Mouse (Mus musculus): Measurements from ENCODE around the gene Serpine1. TPM values are rescaled to one million over a fixed set of nuclear protein-coding genes. Genes with fewer than 3 reads are reported as not detected.

Serpine1 gene
- polyA plus RNA-seq, 1 experiment from 2014 or later: 0.51 TPM

- Histone ChIP-seq H3K4me1 (peaks cover 14% of the 10 kb centered on the region), H3K9me3 (no peaks in the 10 kb centered on the region), H3K27me3 (ENCODE audit: insufficient read depth, poor library complexity, severe bottlenecking) (no peaks in the 10 kb centered on the region), H3K36me3 (peaks cover 40% of the 10 kb centered on the region), H3K27ac (no peak overlapping the region), H3K4me3 (no peak overlapping the region)
- 95% methylated on average over 7 of the region's 7 CpGs for WGBS
- no peak for DNase-seq (ENCODE audit: low spot score)
Measured at GRCm38 (mm10) chr5:137043997-137044396, 28.1 kb downstream of the Serpine1 start.

- Histone ChIP-seq H3K36me3 (peaks cover 65% of the 10 kb centered on the region), H3K4me3 (no peak overlapping the region), H3K27me3 (ENCODE audit: insufficient read depth, poor library complexity, severe bottlenecking) (no peaks in the 10 kb centered on the region), H3K27ac (no peak overlapping the region), H3K4me1 (peaks cover 14% of the 10 kb centered on the region), H3K9me3 (no peaks in the 10 kb centered on the region)
- DNase-seq (ENCODE audit: low spot score): no peak
- 84% methylated on average over 10 of the region's 10 CpGs for WGBS
Measured at GRCm38 (mm10) chr5:137041442-137041841, 30.6 kb downstream of the Serpine1 start.

- peaks cover 81% of the 10 kb centered on the region for H3K36me3 ChIP-seq
- 94% methylated on average over 10 of the region's 10 CpGs for WGBS
Measured at GRCm38 (mm10) chr5:137039453-137039852, 32.6 kb downstream of the Serpine1 start.

GRCm38 (mm10) chr5:137036211-137036610, 35.9 kb downstream of the Serpine1 start:
- peaks cover 62% of the 10 kb centered on the region for H3K36me3 ChIP-seq
- WGBS: 78% methylated on average over 13 of the region's 13 CpGs
- no peak overlapping the region for H3K4me3 ChIP-seq
- H3K27me3 ChIP-seq (ENCODE audit: insufficient read depth, poor library complexity, severe bottlenecking): peaks cover 35% of the 10 kb centered on the region
- H3K4me1 ChIP-seq: peaks cover 23% of the 10 kb centered on the region
- H3K27ac ChIP-seq: no peak overlapping the region
- no peak for DNase-seq (ENCODE audit: low spot score)
- H3K9me3 ChIP-seq: no peaks in the 10 kb centered on the region

More at GRCm38 (mm10) chr5:137039453-137039852, 32.6 kb downstream of the Serpine1 start:
- no peaks in the 10 kb centered on the region for H3K4me1 ChIP-seq
- peaks cover 9% of the 10 kb centered on the region; the same call in 1 of the 2 replicates for H3K27me3 ChIP-seq (ENCODE audit: insufficient read depth, poor library complexity, severe bottlenecking)
- H3K4me3 ChIP-seq: no peak overlapping the region
- H3K9me3 ChIP-seq: no peaks in the 10 kb centered on the region
- no peak overlapping the region for H3K27ac ChIP-seq
- no peak for DNase-seq (ENCODE audit: low spot score)

GRCm38 (mm10) chr5:137032641-137033074, 39.4 kb downstream of the Serpine1 start:
- Histone ChIP-seq H3K4me3 (peak overlapping the region; percentile 62), H3K4me1 (peaks cover 41% of the 10 kb centered on the region), H3K27ac (no peak overlapping the region), H3K9me3 (no peaks in the 10 kb centered on the region), H3K36me3 (peaks cover 28% of the 10 kb centered on the region), H3K27me3 (ENCODE audit: insufficient read depth, poor library complexity, severe bottlenecking) (peaks cover 69% of the 10 kb centered on the region)
- DNase-seq (ENCODE audit: low spot score): peak; percentile 98
- WGBS: under 1% methylated on average over 48 of the region's 49 CpGs

- H3K36me3 ChIP-seq: peaks cover 22% of the 10 kb centered on the region
- WGBS: 3% methylated on average over 32 of the region's 33 CpGs
- H3K9me3 ChIP-seq: no peaks in the 10 kb centered on the region
- no peak for DNase-seq (ENCODE audit: low spot score)
- H3K27ac ChIP-seq: no peak overlapping the region
- peaks cover 75% of the 10 kb centered on the region for H3K27me3 ChIP-seq (ENCODE audit: insufficient read depth, poor library complexity, severe bottlenecking)
- peaks cover 41% of the 10 kb centered on the region for H3K4me1 ChIP-seq
- peak overlapping the region; percentile 62 for H3K4me3 ChIP-seq
Measured at GRCm38 (mm10) chr5:137032033-137032421, 40.0 kb downstream of the Serpine1 start.

- Histone ChIP-seq H3K27ac (no peak overlapping the region), H3K4me1 (peaks cover 41% of the 10 kb centered on the region), H3K9me3 (no peaks in the 10 kb centered on the region), H3K27me3 (ENCODE audit: insufficient read depth, poor library complexity, severe bottlenecking) (peaks cover 82% of the 10 kb centered on the region), H3K36me3 (peaks cover 15% of the 10 kb centered on the region), H3K4me3 (peak overlapping the region; percentile 62)
- peak; percentile 78 for DNase-seq (ENCODE audit: low spot score)
- WGBS: 2% methylated on average over 78 of the region's 78 CpGs
Measured at GRCm38 (mm10) chr5:137031076-137032032, 40.7 kb downstream of the Serpine1 start.

- Histone ChIP-seq H3K27ac (no peak overlapping the region), H3K4me3 (peak overlapping the region; percentile 54), H3K27me3 (ENCODE audit: insufficient read depth, poor library complexity, severe bottlenecking) (peaks cover 91% of the 10 kb centered on the region), H3K4me1 (peaks cover 41% of the 10 kb centered on the region), H3K9me3 (no peaks in the 10 kb centered on the region), H3K36me3 (peaks cover 6% of the 10 kb centered on the region; the same call in 1 of the 2 replicates)
- DNase-seq (ENCODE audit: low spot score): no peak
- 16% methylated on average over 22 of the region's 22 CpGs for WGBS
Measured at GRCm38 (mm10) chr5:137030416-137030810, 41.7 kb downstream of the Serpine1 start.

- H3K4me3 ChIP-seq: peak overlapping the region; percentile 54
- peak; percentile 98 for DNase-seq (ENCODE audit: low spot score)
- H3K9me3 ChIP-seq: no peaks in the 10 kb centered on the region
- WGBS: under 1% methylated on average over 52 of the region's 52 CpGs
- peaks cover 91% of the 10 kb centered on the region for H3K27me3 ChIP-seq (ENCODE audit: insufficient read depth, poor library complexity, severe bottlenecking)
- H3K27ac ChIP-seq: no peak overlapping the region
- peaks cover 41% of the 10 kb centered on the region for H3K4me1 ChIP-seq
- no peaks in the 10 kb centered on the region for H3K36me3 ChIP-seq
Measured at GRCm38 (mm10) chr5:137029643-137030415, 42.2 kb downstream of the Serpine1 start.

- Histone ChIP-seq H3K4me1 (peaks cover 41% of the 10 kb centered on the region), H3K27ac (no peak overlapping the region)
Measured at GRCm38 (mm10) chr5:137029273-137029585, 42.8 kb downstream of the Serpine1 start.

GRCm38 (mm10) chr5:137028561-137029272, 43.4 kb downstream of the Serpine1 start:
- peaks cover 92% of the 10 kb centered on the region for H3K27me3 ChIP-seq (ENCODE audit: insufficient read depth, poor library complexity, severe bottlenecking)
- peaks cover 41% of the 10 kb centered on the region for H3K4me1 ChIP-seq
- DNase-seq (ENCODE audit: low spot score): no peak
- H3K9me3 ChIP-seq: no peaks in the 10 kb centered on the region
- peak overlapping the region; percentile 54 for H3K4me3 ChIP-seq
- 5% methylated on average over 28 of the region's 29 CpGs for WGBS
- H3K36me3 ChIP-seq: no peaks in the 10 kb centered on the region
- H3K27ac ChIP-seq: no peak overlapping the region

More at GRCm38 (mm10) chr5:137029273-137029585, 42.8 kb downstream of the Serpine1 start:
- Histone ChIP-seq H3K4me3 (peak overlapping the region; percentile 54), H3K9me3 (no peaks in the 10 kb centered on the region), H3K27me3 (ENCODE audit: insufficient read depth, poor library complexity, severe bottlenecking) (peaks cover 92% of the 10 kb centered on the region), H3K36me3 (no peaks in the 10 kb centered on the region)
- no peak for DNase-seq (ENCODE audit: low spot score)
- WGBS: 2% methylated on average over 8 of the region's 8 CpGs

GRCm38 (mm10) chr5:137026092-137026491, 46.0 kb downstream of the Serpine1 start, which contains the start of gene Vgf:
Gene Vgf, plus strand, starts transcription at chr5:137026392.
- 14% methylated on average over 4 of the region's 4 CpGs for WGBS
- no peaks in the 10 kb centered on the region for H3K36me3 ChIP-seq
- H3K27ac ChIP-seq: no peak within 1 kb of the TSS
- H3K9me3 ChIP-seq: no peaks in the 10 kb centered on the region
- H3K27me3 ChIP-seq (ENCODE audit: insufficient read depth, poor library complexity, severe bottlenecking): peaks cover 72% of the 10 kb centered on the region
- peak within 1 kb of the TSS; percentile 27; the same call in 1 of the 2 replicates for H3K4me3 ChIP-seq
- no peak for DNase-seq (ENCODE audit: low spot score)
- H3K4me1 ChIP-seq: peaks cover 17% of the 10 kb centered on the region
